Mouse (Mus musculus) C2C12 (cell line): ENCODE results near the gene Myo9b. TPM values are rescaled to one million over a fixed set of nuclear protein-coding genes. Genes with fewer than 3 reads are reported as not detected.

Experiments
- H3K27me3 ChIP-seq: one replicate; pipeline ENCODE4 v1.6.1; 2011; ENCODE audit not compliant: control insufficient read depth, insufficient read depth, insufficient read length
- H3K36me3 ChIP-seq: one replicate; pipeline ENCODE4 v1.6.1; 2011; ENCODE audit not compliant: control insufficient read depth, insufficient read depth
- H3K4me3 ChIP-seq: one replicate; pipeline ENCODE4 v1.5.1; 2011; ENCODE audit warnings: mild to moderate bottlenecking, control low read depth; ENCODE audit not compliant: poor library complexity, insufficient read depth, severe bottlenecking
- H3K79me2 ChIP-seq: one replicate; pipeline ENCODE4 v1.6.1; 2011; ENCODE audit not compliant: control insufficient read depth, insufficient read depth
- H3K79me3 ChIP-seq: one replicate; pipeline ENCODE4 v1.6.1; 2011; ENCODE audit warnings: low read depth, control low read depth
- H3ac ChIP-seq: one replicate; pipeline ENCODE3; 2011; ENCODE audit warnings: low read depth; ENCODE audit not compliant: control insufficient read depth, insufficient read length
- CEBPB ChIP-seq: IDR thresholded peaks from one replicate; pipeline ENCODE4 v1.6.1; 2011; ENCODE audit warnings: low read depth, mild to moderate bottlenecking, control low read depth, moderate library complexity
- CTCF ChIP-seq: IDR thresholded peaks from one replicate; pipeline ENCODE4 v1.5.1; 2011; ENCODE audit not compliant: control insufficient read depth, insufficient read depth, insufficient read length
- FOSL1 ChIP-seq: IDR thresholded peaks from one replicate; pipeline ENCODE4 v1.8.0; 2011; ENCODE audit warnings: mild to moderate bottlenecking, low read length; ENCODE audit not compliant: poor library complexity, insufficient read depth, severe bottlenecking
- MAX ChIP-seq: IDR thresholded peaks from one replicate; pipeline ENCODE4 v1.6.1; 2011; ENCODE audit warnings: mild to moderate bottlenecking, control low read depth
- MYOD1 ChIP-seq: IDR thresholded peaks from one replicate; pipeline ENCODE4 v1.6.1; 2011; ENCODE audit warnings: low read depth; ENCODE audit not compliant: control insufficient read depth, insufficient read length
- MYOG ChIP-seq: IDR thresholded peaks from one replicate; pipeline ENCODE4 v1.6.1; 2011; ENCODE audit not compliant: control insufficient read depth, insufficient read length; ENCODE audit errors: extremely low read depth
- USF1 ChIP-seq: IDR thresholded peaks from one replicate; pipeline ENCODE4 v1.6.1; 2011; ENCODE audit warnings: low read depth, mild to moderate bottlenecking, control low read depth, moderate library complexity
- polyA plus RNA-seq: library from polyadenylated mRNA; unstranded; fragments of >200 nt; fragmentation: generic; extraction: Trizol; gene quantifications from one replicate; pipeline ENCODE4 v1.2.1, GENCODE M21; 2012; ENCODE audit warnings: missing spikeins

Myo9b gene
- polyA plus RNA-seq, 1 experiment = 53.6 TPM

GRCm38 (mm10) chr8:71405401-71406098 is 133.0 kb downstream of the Myo9b start, which contains the start of gene Ankle1:
TSS of gene Ankle1 (plus strand) at chr8:71406010.
- Histone ChIP-seq H3K79me3 (peaks cover 6% of the 10 kb centered on the region), H3ac (peak within 1 kb of the TSS; percentile 96), H3K36me3 (peaks cover 29% of the 10 kb centered on the region), H3K79me2 (peaks cover 22% of the 10 kb centered on the region), H3K27me3 (no peaks in the 10 kb centered on the region), H3K4me3 (peak within 1 kb of the TSS; percentile 84)
- peak; percentile 74 for TF ChIP-seq MAX
- TF ChIP-seq CTCF = no peak

GRCm38 (mm10) chr8:71406099-71407015 is 133.8 kb downstream of the Myo9b start:
- Histone ChIP-seq H3K4me3 (peak overlapping the region; percentile 84), H3K36me3 (peaks cover 29% of the 10 kb centered on the region), H3K27me3 (no peaks in the 10 kb centered on the region), H3K79me3 (peaks cover 6% of the 10 kb centered on the region), H3ac (peak overlapping the region; percentile 96), H3K79me2 (peaks cover 22% of the 10 kb centered on the region)
- peak; percentile 99 for TF ChIP-seq CTCF
- no peak for TF ChIP-seq CEBPB
- no peak for TF ChIP-seq MYOD1
- no peak for TF ChIP-seq FOSL1
- TF ChIP-seq MAX = peak; percentile 63
- TF ChIP-seq MYOG = no peak
- no peak for TF ChIP-seq USF1

DNA sequence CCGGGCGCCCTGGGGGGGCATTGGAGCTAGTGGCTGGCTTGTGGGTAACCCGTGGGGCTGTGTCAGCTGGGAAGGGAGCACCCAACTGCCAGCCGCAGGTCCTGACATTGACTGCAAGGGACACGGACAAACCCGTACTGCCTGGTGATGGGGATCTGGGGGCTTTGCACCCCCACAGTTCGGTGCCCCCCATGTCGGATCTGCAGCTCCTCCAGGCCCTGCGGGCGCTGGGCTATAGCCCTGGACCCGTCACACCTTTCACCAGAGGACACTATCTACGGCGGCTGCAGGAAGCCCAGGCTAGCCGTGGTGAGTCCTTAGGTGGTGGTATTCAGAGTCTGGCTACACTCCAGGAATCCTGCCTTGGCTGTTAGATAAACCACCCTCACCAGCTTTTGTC is 134.9 kb downstream of the Myo9b start:
- H3ac ChIP-seq = no peak overlapping the region
- H3K4me3 ChIP-seq = no peak overlapping the region
- TF ChIP-seq MYOD1 (no peak), CEBPB (no peak), CTCF (no peak), USF1 (no peak), MAX (no peak), FOSL1 (no peak), MYOG (no peak)
- H3K79me3 ChIP-seq = peaks cover 6% of the 10 kb centered on the region
- peaks cover 29% of the 10 kb centered on the region for H3K36me3 ChIP-seq
- peaks cover 22% of the 10 kb centered on the region for H3K79me2 ChIP-seq
- H3K27me3 ChIP-seq = no peaks in the 10 kb centered on the region

DNA sequence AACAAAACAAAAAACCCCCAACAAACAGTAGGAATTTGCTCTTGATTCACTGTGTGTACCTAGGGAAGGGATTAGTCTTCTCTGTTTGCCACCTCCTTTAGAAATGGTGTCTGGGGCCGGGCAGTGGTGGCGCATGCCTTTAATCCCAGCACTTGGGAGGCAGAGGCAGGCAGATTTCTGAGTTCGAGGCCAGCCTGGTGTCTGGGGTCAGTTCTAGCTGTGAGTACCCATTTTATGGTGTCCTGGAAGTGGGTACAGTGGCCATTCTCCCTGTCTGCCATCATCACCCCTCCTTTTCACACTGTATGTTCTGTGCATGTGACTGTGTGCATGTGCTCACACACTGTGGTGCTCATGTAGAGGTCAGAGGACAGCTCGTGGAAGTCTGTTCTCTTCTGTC is 135.7 kb downstream of the Myo9b start:
- Histone ChIP-seq H3K4me3 (no peak overlapping the region), H3K79me3 (peaks cover 6% of the 10 kb centered on the region), H3K27me3 (no peaks in the 10 kb centered on the region), H3ac (no peak overlapping the region), H3K36me3 (peaks cover 29% of the 10 kb centered on the region), H3K79me2 (peaks cover 22% of the 10 kb centered on the region)
- no peak for TF ChIP-seq MYOG
- TF ChIP-seq MYOD1 = no peak
- no peak for TF ChIP-seq CTCF
- no peak for TF ChIP-seq CEBPB
- TF ChIP-seq FOSL1 = no peak
- no peak for TF ChIP-seq MAX
- TF ChIP-seq USF1 = no peak

Other genes starting within 250 kb of the Myo9b start
- gene Haus8, start 220 bp downstream of the Myo9b start, polyA plus RNA-seq = 40.4 TPM
- 105 TPM for gene Use1, start 94.1 kb downstream of the Myo9b start, polyA plus RNA-seq
- 11.2 TPM for gene Ocel1, start 98.6 kb downstream of the Myo9b start, polyA plus RNA-seq
- gene Nr2f6, start 109.2 kb downstream of the Myo9b start, polyA plus RNA-seq = 73.0 TPM
- 0.04 TPM for gene Ushbp1, start 123.1 kb downstream of the Myo9b start, polyA plus RNA-seq
- gene Babam1, start 124.1 kb downstream of the Myo9b start, polyA plus RNA-seq = 118 TPM
- gene Ankle1, start 133.3 kb downstream of the Myo9b start, polyA plus RNA-seq = 6.3 TPM
- 73.6 TPM for gene Abhd8, start 190.9 kb downstream of the Myo9b start, polyA plus RNA-seq
- gene Mrpl34, start 192.2 kb downstream of the Myo9b start, polyA plus RNA-seq = 121 TPM
- gene Dda1, start 196.5 kb downstream of the Myo9b start, polyA plus RNA-seq = 104 TPM
- 22.1 TPM for gene Ano8, start 213.2 kb downstream of the Myo9b start, polyA plus RNA-seq
- 21.4 TPM for gene Gtpbp3, start 215.4 kb downstream of the Myo9b start, polyA plus RNA-seq
- gene Plvap, start 239.0 kb downstream of the Myo9b start, polyA plus RNA-seq = 0.07 TPM